Mouse (Mus musculus) right cerebral cortex, postnatal 25 days (tissue): ENCODE data around the gene Osm.
A peak's percentile ranks its signal among the peaks of the same experiment; 100 is the strongest.

Source experiments
- DNase-seq: peaks from one replicate; pipeline ENCODE4 v3.0.0; 2022

Gene Osm

GRCm38 (mm10) chr11:4241180-4241579, 5.0 kb downstream of the Osm start:
- DNase-seq = no peak

GRCm38 (mm10) chr11:4246126-4246525, 9.9 kb downstream of the Osm start:
- no peak for DNase-seq

- no peak for DNase-seq
Measured at GRCm38 (mm10) chr11:4246623-4247022, 10.4 kb downstream of the Osm start.

- no peak for DNase-seq
Measured at GRCm38 (mm10) chr11:4247201-4247959, 11.2 kb downstream of the Osm start.

GRCm38 (mm10) chr11:4249151-4249550, 12.9 kb downstream of the Osm start:
- DNase-seq = no peak

- DNase-seq = no peak
Measured at GRCm38 (mm10) chr11:4250290-4250689, 14.1 kb downstream of the Osm start.

- DNase-seq = no peak
Measured at GRCm38 (mm10) chr11:4251376-4251775, 15.2 kb downstream of the Osm start.

- no peak for DNase-seq
Measured at GRCm38 (mm10) chr11:4252886-4253285, 16.7 kb downstream of the Osm start.

GRCm38 (mm10) chr11:4256846-4257607, 20.8 kb downstream of the Osm start, which contains the start of gene Lif:
Gene Lif (plus strand): TSS chr11:4257557.
- DNase-seq = no peak

GRCm38 (mm10) chr11:4257756-4258155, 21.5 kb downstream of the Osm start:
- DNase-seq = no peak

- peak; percentile 77 for DNase-seq
Measured at GRCm38 (mm10) chr11:4258657-4259082, 22.4 kb downstream of the Osm start.

- DNase-seq = no peak
Measured at GRCm38 (mm10) chr11:4260463-4261187, 24.4 kb downstream of the Osm start.

GRCm38 (mm10) chr11:4261188-4261494, 24.9 kb downstream of the Osm start:
- no peak for DNase-seq

- DNase-seq = no peak
Measured at GRCm38 (mm10) chr11:4261969-4262368, 25.7 kb downstream of the Osm start.

- no peak for DNase-seq
Measured at GRCm38 (mm10) chr11:4262847-4263246, 26.6 kb downstream of the Osm start.

- DNase-seq = no peak
Measured at GRCm38 (mm10) chr11:4263296-4263695, 27.1 kb downstream of the Osm start.

GRCm38 (mm10) chr11:4264066-4264465, 27.8 kb downstream of the Osm start:
- no peak for DNase-seq

- DNase-seq = no peak
Measured at GRCm38 (mm10) chr11:4266271-4267201, 30.3 kb downstream of the Osm start.

GRCm38 (mm10) chr11:4267202-4267578, 31.0 kb downstream of the Osm start:
- DNase-seq = no peak

- DNase-seq = no peak
Measured at GRCm38 (mm10) chr11:4268500-4268899, 32.3 kb downstream of the Osm start.

- no peak for DNase-seq
Measured at GRCm38 (mm10) chr11:4270744-4271459, 34.7 kb downstream of the Osm start.

GRCm38 (mm10) chr11:4271544-4271943, 35.3 kb downstream of the Osm start:
- no peak for DNase-seq
